In the genomic region with DNA sequence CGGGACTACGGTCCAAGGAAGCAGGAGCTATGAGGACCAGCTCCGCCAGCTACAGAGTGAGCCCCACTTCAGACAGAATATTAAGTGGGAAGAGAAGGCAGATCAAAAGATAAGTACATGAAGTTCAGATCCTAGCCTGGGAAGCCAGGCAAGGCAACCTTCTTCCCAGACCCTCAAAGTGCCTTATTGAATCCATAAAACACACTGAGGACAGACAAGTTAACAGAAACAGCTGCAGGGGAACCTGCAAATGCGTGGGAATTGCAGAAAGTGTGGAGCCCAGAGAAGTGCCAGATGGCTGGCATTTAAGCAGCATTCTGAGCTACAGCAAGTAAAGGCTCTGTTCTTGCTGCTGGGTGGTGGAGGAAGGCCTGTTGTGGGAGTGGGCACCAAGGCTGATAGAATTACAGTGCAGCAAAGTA, we compare ENCODE assay signal across 9 mouse cellular contexts. TPM values are rescaled to one million over a fixed set of nuclear protein-coding genes. Genes with fewer than 3 reads are reported as not detected.
DNase-seq lines count a peak whose midpoint lies in the region; TF ChIP-seq lines count a peak whose summit lies in the region.
"Had no signal": no experiment of that assay in that cellular context is flagged by ENCODE, and none has a peak within 500 bp of the region (broad histone marks: within the 10 kb centered on the region; RNA-seq: fewer than 3 reads in every experiment).

No protein-coding gene starts in this region.

- H3K4me3 ChIP-seq in lung, adult 2 months (replicated peaks; ENCODE audit: extremely low read depth, low read depth, low read length) = no peak overlapping the region
- H3K4me3 ChIP-seq: erythroblast, embryonic 14.5 days had no signal

- TF ChIP-seq CTCF in lung, adult 2 months (IDR thresholded peaks at IDR 0.05; ENCODE audit: insufficient read depth, low read length) = no peak

- no peaks in the 10 kb centered on the region for H3K4me1 ChIP-seq in lung, adult 2 months (ENCODE audit: control insufficient read depth, insufficient read depth, low read length)

- TF ChIP-seq POLR2A in lung, adult 2 months (IDR thresholded peaks at IDR 0.05; ENCODE audit: borderline replicate concordance, extremely low read depth, low read depth, low read length) = no peak

- DNase-seq in layer of hippocampus, adult 18-20 months (ENCODE audit: low spot score in 2 of 2) = peak; percentile 63 to 79
- DNase-seq in layer of hippocampus, postnatal 25 days (ENCODE audit: extremely low spot score in 1 of 2, low spot score in 1 of 2) = no peak
- DNase-seq in forelimb bud, embryonic 11.5 days (ENCODE audit: low read depth, low spot score) = peak; percentile 45
- DNase-seq in left cerebral cortex, postnatal 14 days (ENCODE audit: low spot score in 2 of 2) = peak; percentile 79 to 82
- DNase-seq in right cerebral cortex, postnatal 25 days = peak; percentile 81
- DNase-seq in heart, postnatal 4 days = no peak
- DNase-seq in lung, adult 2 months = no peak
- no peak for DNase-seq in heart, postnatal 14 days

- intact Hi-C loops in left cerebral cortex, postnatal 14 days (cut with DNase I) = loop anchor here (5.0 kb wide), 2 partner anchors 34 to 36 kb away; a partner anchor contains a TSS
- intact Hi-C loops in heart, postnatal 14 days (cut with DNase I) = no loop called here

- WGBS in lung, adult 2 months = 86% methylated on average over 4 of the region's 4 CpGs

RNA-seq across cellular contexts. Expression of a gene that starts 34.9 kb away (rescaled TPM):
- 1,000 to 10,000 TPM; 2,606 to 2,683 TPM for total RNA-seq in layer of hippocampus, adult 18-20 months (2021)
- total RNA-seq in layer of hippocampus, postnatal 25 days (2021) = 1,000 to 10,000 TPM; 3,120 to 3,267 TPM
- total RNA-seq in left cerebral cortex, postnatal 14 days (2021) = 1,000 to 10,000 TPM; 2,228 to 2,322 TPM
- 100 to 1,000 TPM; 182 to 200 TPM for total RNA-seq in heart, postnatal 4 days (2021)
- polyA plus RNA-seq in lung, adult 2 months (2012; rRNA removed) = 28.8 and 29.7 TPM in 2 replicates
- total RNA-seq in heart, postnatal 14 days (2021) = 100 to 1,000 TPM; 283 to 292 TPM
- polyA plus RNA-seq: erythroblast, embryonic 14.5 days had no signal

Comparison
In these comparisons a context has a peak if more than half of its experiments do, and no peak if none do; other contexts are left out.
1. DNase-seq: peak in layer of hippocampus, adult 18-20 months (2 of 2), forelimb bud, embryonic 11.5 days (single experiment), left cerebral cortex, postnatal 14 days (2 of 2) and right cerebral cortex, postnatal 25 days (single experiment); none in layer of hippocampus, postnatal 25 days (0 of 2), heart, postnatal 4 days (single experiment), lung, adult 2 months (single experiment) and heart, postnatal 14 days (0 of 2).
2. RNA of a gene that starts 34.9 kb away (total RNA-seq): 3,120 to 3,267 TPM in layer of hippocampus, postnatal 25 days, 2,606 to 2,683 TPM in layer of hippocampus, adult 18-20 months and 2,228 to 2,322 TPM in left cerebral cortex, postnatal 14 days; 283 to 292 TPM in heart, postnatal 14 days and 182 to 200 TPM in heart, postnatal 4 days; every median in the first group is over 4 times any median in the second.